Mouse (Mus musculus): ENCODE measurements around the gene Brk1.
A peak's percentile ranks its signal among the peaks of the same experiment; 100 is the strongest.

The Brk1 gene

DNA sequence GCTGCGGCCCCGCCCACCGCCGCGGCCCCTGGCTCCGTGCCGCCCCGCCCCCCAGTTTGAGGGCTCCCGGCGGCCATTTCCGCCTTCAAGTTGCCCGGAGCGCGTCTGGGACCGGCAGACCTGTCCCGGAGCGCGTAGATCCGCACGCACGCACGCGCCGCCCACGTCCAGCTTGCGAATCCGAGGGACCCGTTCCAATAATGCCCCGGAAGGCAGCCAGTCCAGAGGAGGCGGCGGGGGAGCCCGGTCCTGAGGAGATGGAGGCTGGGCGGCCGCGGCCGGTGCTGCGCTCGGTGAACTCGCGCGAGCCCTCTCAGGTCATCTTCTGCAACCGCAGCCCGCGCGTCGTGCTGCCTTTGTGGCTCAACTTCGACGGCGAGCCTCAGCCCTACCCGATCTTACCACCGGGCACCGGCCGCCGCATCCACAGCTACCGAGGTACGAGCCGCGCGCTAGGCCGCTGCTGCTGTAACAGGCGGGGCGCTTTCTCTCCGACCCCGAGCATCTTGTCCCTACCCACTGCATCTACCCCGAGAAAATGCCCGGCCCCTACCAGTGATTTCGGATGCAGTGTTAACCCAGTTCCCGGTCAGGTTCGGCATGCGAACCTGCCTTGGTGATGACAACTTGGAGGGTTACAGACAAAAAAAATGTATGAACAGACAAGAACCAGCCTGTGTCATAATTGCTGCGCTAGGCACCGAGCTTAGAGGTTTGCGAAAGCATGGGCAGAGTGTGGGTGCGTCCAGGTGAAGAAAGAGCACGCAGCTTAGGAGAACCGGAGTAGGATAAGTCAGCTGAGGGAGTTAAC lies 19.6 kb downstream of the Brk1 start, which contains the start of gene Vhl:
TSS of gene Vhl (plus strand) at position 19 of the 811 bp plus-strand sequence.
- DNase-seq (ENCODE audit: low spot score), result peak; percentile 93

DNA sequence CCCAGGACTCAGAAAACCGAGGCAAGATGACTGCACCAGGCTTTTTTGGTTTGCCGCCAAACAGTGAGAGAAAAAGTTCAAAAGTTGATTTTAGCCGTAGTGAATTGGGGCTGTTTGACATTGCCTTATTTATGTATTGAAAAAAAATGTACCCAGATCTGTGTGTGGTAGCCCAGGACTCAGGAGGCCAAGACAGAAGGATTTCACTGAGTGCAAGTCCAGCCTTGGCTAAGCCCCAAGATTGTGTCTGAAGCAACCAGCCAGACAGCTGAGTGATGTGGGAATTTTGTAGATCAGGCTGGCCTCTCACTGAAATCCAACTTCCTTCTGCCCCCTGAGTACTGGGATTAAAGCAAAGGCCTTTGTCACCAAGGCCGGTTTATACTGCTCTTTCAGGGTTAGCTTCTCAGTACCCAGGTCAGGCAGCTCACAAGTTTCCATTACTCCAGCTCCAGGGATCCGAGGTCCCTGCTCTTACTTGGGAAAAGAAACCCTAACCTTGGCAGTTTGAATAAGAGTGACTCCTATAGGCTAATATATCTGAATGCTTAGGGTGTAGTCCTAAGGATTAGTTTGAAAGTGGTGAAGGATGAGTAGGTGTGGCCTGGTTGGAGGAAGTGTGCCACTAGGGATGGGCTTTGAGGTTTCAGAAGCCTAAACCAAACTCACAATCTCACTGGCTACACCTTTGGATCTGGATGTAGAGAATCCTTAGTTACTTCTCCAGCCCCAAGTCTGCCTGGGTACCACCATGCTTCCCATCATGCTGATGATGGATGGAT lies 20.6 kb downstream of the Brk1 start:
- no peak for DNase-seq (ENCODE audit: low spot score)

GRCm38 (mm10) chr6:113630322-113630721 lies 25.8 kb downstream of the Brk1 start:
- DNase-seq (ENCODE audit: low spot score), result no peak

DNA sequence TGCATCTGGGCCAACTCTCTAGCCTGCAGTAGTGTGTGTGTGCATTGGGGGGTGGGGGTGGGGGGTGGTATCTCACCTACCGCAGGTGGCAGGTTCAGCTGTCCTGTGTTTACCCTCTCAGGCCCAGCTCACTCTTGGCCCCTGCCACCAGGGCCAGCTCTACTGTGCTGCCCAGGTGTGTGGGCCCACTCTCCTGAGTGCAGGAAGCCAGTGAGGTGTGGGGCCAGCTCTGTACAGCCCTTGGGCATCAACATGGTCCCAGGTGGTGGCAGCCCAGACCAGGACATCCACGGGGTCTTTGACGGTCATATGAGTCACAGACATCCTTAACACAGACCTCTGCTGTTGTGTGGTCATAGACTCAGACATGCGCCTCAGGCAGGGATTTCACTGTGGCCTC lies 28.3 kb downstream of the Brk1 start:
- no peak for DNase-seq (ENCODE audit: low spot score)

GRCm38 (mm10) chr6:113638302-113639040 lies 33.9 kb downstream of the Brk1 start, which contains the start of gene Irak2:
TSS of gene Irak2 (plus strand) at chr6:113638467.
- DNase-seq (ENCODE audit: low spot score), result peak; percentile 97

DNA sequence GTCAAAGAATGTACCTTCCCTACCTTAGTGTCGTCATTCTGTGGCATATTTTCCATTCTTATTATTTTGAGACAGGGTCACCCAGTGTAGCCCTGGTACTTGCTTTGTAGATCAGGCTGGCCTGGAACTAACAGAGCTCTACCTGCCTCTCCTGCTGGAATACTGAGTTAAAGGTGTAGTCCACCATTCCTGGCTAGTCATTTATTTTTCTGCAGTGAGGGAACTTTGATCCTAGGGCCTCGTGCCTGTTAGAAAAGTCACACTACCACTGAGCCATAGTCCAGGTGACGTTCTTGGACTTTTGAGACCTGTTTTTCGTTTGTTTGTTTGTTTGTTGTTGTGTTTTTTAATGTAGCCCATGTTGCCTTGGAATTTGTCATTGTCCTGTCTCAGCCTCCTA lies 34.6 kb downstream of the Brk1 start:
- no peak for DNase-seq (ENCODE audit: low spot score)

GRCm38 (mm10) chr6:113642605-113643004 lies 38.0 kb downstream of the Brk1 start:
- no peak for DNase-seq (ENCODE audit: low spot score)

GRCm38 (mm10) chr6:113643021-113643420 lies 38.4 kb downstream of the Brk1 start:
- DNase-seq (ENCODE audit: low spot score), result no peak

GRCm38 (mm10) chr6:113643967-113644366 lies 39.4 kb downstream of the Brk1 start:
- DNase-seq (ENCODE audit: low spot score), result no peak

GRCm38 (mm10) chr6:113644808-113645207 lies 40.2 kb downstream of the Brk1 start:
- no peak for DNase-seq (ENCODE audit: low spot score)

- DNase-seq (ENCODE audit: low spot score), result no peak
Measured at GRCm38 (mm10) chr6:113649346-113650196, 45.0 kb downstream of the Brk1 start.

GRCm38 (mm10) chr6:113650197-113650640 lies 45.6 kb downstream of the Brk1 start:
- DNase-seq (ENCODE audit: low spot score), result no peak

DNA sequence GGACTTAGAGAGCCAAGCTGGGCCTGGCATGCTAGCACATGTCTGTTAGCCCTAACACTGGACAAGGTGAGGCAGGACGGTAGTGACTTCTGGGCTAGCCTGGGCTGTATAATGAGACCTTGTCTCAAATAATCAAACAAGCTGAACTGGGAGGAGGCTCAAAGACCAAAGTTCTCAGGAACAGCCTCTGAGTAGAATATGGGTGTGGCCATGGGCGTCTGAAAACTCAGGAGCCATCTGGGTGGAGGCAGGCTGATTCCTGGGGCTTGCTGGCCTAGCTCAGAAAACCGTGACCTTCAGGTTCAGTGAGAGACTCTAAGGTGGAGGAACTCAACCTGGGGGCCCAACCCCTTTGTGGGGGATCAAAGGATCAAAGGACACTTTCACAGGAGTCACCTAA lies 47.1 kb downstream of the Brk1 start:
- DNase-seq (ENCODE audit: low spot score), result no peak

GRCm38 (mm10) chr6:113653551-113653950 lies 49.0 kb downstream of the Brk1 start:
- DNase-seq (ENCODE audit: low spot score), result no peak

DNA sequence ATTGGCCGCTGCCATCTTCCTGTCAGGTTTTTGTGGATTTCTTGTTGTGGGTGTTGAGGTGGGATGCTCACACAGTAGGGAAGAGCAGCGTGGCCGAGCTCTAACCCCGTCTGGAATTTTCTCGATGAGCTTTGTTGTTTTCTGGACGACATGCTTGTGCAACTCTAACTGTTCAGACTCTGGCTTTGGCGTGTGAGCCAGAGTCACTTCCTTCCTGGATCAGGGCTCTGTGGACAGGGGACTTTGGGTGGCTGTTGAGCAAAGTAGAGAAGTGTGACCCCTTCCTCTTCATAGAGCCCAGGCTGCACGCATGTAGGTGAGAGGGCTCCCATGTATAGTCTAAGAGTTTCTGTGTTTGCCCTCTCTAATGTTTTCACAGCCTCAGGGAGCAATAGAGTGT lies 49.5 kb downstream of the Brk1 start:
- DNase-seq (ENCODE audit: low spot score), result no peak

DNA sequence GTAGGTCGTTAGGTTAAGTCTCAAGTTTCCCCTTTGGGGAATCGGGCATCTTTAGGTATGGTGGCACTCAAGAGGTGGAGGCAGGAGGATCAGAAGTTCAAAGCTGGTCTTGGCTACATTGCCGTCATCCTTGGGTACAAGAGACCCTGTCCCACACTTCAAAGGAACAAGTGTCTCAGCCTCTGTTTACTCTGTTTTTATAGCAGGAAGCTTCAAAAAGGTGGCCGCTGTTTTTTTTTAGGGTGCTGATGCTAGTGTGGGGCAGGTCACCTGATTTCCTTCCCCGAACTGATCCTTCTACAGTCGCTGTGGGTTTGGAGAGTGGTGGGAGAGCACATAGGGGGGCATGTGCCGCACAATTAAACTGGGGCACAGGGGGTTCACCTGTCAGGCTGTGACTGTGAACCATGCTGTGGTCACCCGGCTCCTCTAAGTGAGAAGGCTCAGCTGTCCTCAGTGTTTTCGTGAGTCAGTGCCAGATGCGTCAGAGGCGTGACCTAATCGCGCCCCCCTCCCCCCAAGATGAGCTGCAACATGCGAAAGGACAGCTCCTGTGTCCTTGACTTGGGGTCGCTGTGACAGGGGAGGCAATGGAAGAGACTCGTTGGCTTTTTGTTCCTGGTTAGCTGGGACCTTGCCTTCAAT lies 50.3 kb downstream of the Brk1 start:
- DNase-seq (ENCODE audit: low spot score), result no peak

DNA sequence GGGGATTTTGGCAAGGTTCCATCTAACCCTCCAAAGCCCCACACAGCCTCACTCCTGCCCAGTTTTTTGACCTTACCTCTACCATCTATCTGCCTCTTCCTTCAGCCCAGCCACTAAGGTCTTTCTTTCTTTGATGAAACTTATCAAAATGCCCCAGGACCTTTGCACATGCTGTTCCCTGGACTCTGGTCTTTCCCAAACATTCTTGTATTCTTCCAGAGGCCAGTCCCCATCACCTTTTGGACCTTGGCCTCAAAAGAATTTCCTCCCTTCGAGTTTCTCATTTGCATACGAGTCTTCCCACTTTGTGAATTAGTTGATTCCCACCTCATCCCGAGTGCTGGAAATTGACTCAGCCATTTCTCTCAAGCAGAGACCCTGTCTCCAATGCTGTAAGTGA lies 50.9 kb downstream of the Brk1 start:
- DNase-seq (ENCODE audit: low spot score), result no peak

GRCm38 (mm10) chr6:113656847-113657246 lies 52.3 kb downstream of the Brk1 start:
- no peak for DNase-seq (ENCODE audit: low spot score)

GRCm38 (mm10) chr6:113658226-113658625 lies 53.7 kb downstream of the Brk1 start:
- DNase-seq (ENCODE audit: low spot score), result no peak

DNA sequence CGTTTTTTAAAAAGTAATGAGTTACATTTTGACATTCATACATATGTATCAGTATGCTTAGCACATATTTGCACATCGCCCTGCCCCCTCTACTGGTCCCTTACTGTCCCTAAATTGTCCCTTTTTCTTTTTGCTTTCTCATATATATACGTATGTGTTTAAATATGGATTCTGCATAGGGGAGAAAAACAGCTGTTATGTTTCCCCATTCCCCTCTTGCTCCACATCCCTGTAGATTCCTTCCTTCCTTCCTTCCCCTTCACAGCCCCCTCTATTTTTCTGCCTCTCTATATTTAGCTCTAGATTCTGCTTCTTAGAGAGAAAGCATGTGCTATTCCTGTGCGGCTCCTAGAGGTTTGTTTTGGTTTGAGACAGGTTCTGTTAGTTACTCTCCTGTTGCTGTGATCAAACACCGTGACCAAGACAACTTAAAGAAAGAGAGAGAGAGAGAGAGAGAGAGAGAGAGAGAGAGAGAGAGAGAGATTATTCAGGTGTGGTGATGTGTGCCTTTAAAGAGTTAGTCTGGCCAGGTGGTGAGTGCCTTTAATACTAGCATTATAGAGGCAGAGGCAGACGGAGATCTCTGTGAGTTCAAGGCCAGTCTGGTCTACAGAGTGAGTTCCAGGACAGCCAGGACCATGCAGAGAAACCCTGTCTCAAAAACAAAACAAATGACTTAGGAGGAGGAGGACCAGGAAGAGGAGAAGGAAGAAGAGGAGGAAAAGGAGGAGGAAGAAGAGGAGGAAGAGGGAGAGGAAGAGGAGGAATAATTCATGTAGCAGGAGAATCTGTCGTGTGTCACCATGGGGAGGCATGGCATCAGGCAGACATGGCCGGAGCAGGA lies 55.3 kb downstream of the Brk1 start:
- no peak for DNase-seq (ENCODE audit: low spot score)

Measured in testis, postnatal 10 days (tissue).